Mouse (Mus musculus): ENCODE measurements around the gene Sms. TPM values are rescaled to one million over a fixed set of nuclear protein-coding genes. Genes with fewer than 3 reads are reported as not detected.

The Sms gene
- polyA plus RNA-seq, 1 experiment from 2014 or later, result 57.3 TPM

GRCm38 (mm10) chrX:157449000-157449399 is 43.1 kb downstream of the Sms start:
- Histone ChIP-seq H3K4me2 (no peak overlapping the region), H3K9me3 (replicated peaks) (no peaks in the 10 kb centered on the region), H3K4me3 (no peak overlapping the region), H3K27ac (no peak overlapping the region), H3K27me3 (no peaks in the 10 kb centered on the region), H3K4me1 (replicated peaks) (no peaks in the 10 kb centered on the region), H3K9ac (no peak overlapping the region), H3K36me3 (no peaks in the 10 kb centered on the region)
- ATAC-seq (replicated peaks; ENCODE audit: insufficient number of reproducible peaks, insufficient read depth, low FRiP score, low read depth), result no peak
- 67% methylated on average over 1 of the region's 1 CpGs for WGBS

GRCm38 (mm10) chrX:157447431-157447830 is 44.7 kb downstream of the Sms start:
- H3K9me3 ChIP-seq (replicated peaks), result no peaks in the 10 kb centered on the region
- H3K36me3 ChIP-seq, result no peaks in the 10 kb centered on the region
- no peak overlapping the region for H3K4me3 ChIP-seq
- no peak overlapping the region for H3K9ac ChIP-seq
- ATAC-seq (replicated peaks; ENCODE audit: insufficient number of reproducible peaks, insufficient read depth, low FRiP score, low read depth), result no peak
- no peaks in the 10 kb centered on the region for H3K27me3 ChIP-seq
- H3K4me2 ChIP-seq, result no peak overlapping the region
- H3K27ac ChIP-seq, result no peak overlapping the region
- 82% methylated on average over 6 of the region's 6 CpGs for WGBS
- H3K4me1 ChIP-seq (replicated peaks), result no peaks in the 10 kb centered on the region

- Histone ChIP-seq H3K4me2 (no peak overlapping the region), H3K4me3 (no peak overlapping the region), H3K36me3 (no peaks in the 10 kb centered on the region), H3K4me1 (replicated peaks) (no peaks in the 10 kb centered on the region), H3K27ac (no peak overlapping the region), H3K27me3 (no peaks in the 10 kb centered on the region), H3K9ac (no peak overlapping the region), H3K9me3 (replicated peaks) (no peaks in the 10 kb centered on the region)
- no peak for ATAC-seq (replicated peaks; ENCODE audit: insufficient number of reproducible peaks, insufficient read depth, low FRiP score, low read depth)
- WGBS, result 63% methylated on average over 1 of the region's 1 CpGs
Observed at GRCm38 (mm10) chrX:157434768-157435167, 57.3 kb downstream of the Sms start.

GRCm38 (mm10) chrX:157419451-157419850 is 72.6 kb downstream of the Sms start:
- Histone ChIP-seq H3K27ac (no peak overlapping the region), H3K4me2 (no peak overlapping the region), H3K36me3 (no peaks in the 10 kb centered on the region), H3K4me3 (no peak overlapping the region), H3K9me3 (replicated peaks) (no peaks in the 10 kb centered on the region; the same call in 1 of the 2 replicates), H3K4me1 (replicated peaks) (no peaks in the 10 kb centered on the region), H3K27me3 (no peaks in the 10 kb centered on the region), H3K9ac (no peak overlapping the region)
- ATAC-seq (replicated peaks; ENCODE audit: insufficient number of reproducible peaks, insufficient read depth, low FRiP score, low read depth), result no peak
- 15% methylated on average over 2 of the region's 2 CpGs for WGBS

- no peak for ATAC-seq (replicated peaks; ENCODE audit: insufficient number of reproducible peaks, insufficient read depth, low FRiP score, low read depth)
- no peak within 1 kb of the TSS for H3K27ac ChIP-seq
- 54% methylated on average over 5 of the region's 5 CpGs for WGBS
- no peaks in the 10 kb centered on the region for H3K36me3 ChIP-seq
- no peak within 1 kb of the TSS for H3K4me3 ChIP-seq
- no peaks in the 10 kb centered on the region for H3K9me3 ChIP-seq (replicated peaks)
- H3K27me3 ChIP-seq, result no peaks in the 10 kb centered on the region
- H3K9ac ChIP-seq, result no peak within 1 kb of the TSS
- no peak within 1 kb of the TSS for H3K4me2 ChIP-seq
- H3K4me1 ChIP-seq (replicated peaks), result no peaks in the 10 kb centered on the region
Observed at GRCm38 (mm10) chrX:157415212-157415611, 76.9 kb downstream of the Sms start, which contains the start of gene Phex. TSS of gene Phex (minus strand) at chrX:157415312.

- no peaks in the 10 kb centered on the region for H3K4me1 ChIP-seq (replicated peaks)
- H3K4me2 ChIP-seq, result no peak overlapping the region
- no peaks in the 10 kb centered on the region for H3K9me3 ChIP-seq (replicated peaks)
- H3K4me3 ChIP-seq, result no peak overlapping the region
- H3K36me3 ChIP-seq, result no peaks in the 10 kb centered on the region
- H3K27me3 ChIP-seq, result no peaks in the 10 kb centered on the region
- no peak overlapping the region for H3K9ac ChIP-seq
- 56% methylated on average over 6 of the region's 6 CpGs for WGBS
- ATAC-seq (replicated peaks; ENCODE audit: insufficient number of reproducible peaks, insufficient read depth, low FRiP score, low read depth), result no peak
- no peak overlapping the region for H3K27ac ChIP-seq
Observed at GRCm38 (mm10) chrX:157404919-157405318, 87.2 kb downstream of the Sms start.

Other genes with a start within 250 kb of the Sms start
- 0.23 and 0.84 TPM in 2 replicates for gene Phex, start 77.0 kb downstream of the Sms start, polyA plus RNA-seq (2015; fragmentation: Nextera tagmentation; extraction: Ambion mirVana)
- 2.6 and 2.9 TPM in 2 replicates for gene Yy2, start 76.7 kb upstream of the Sms start, polyA plus RNA-seq (2015; fragmentation: Nextera tagmentation; extraction: Ambion mirVana)
- gene Mbtps2, start 106.4 kb upstream of the Sms start, polyA plus RNA-seq (2015; fragmentation: Nextera tagmentation; extraction: Ambion mirVana), result 12.6 and 13.9 TPM in 2 replicates
- 612 and 957 TPM in 2 replicates for gene Smpx, start 206.6 kb upstream of the Sms start, polyA plus RNA-seq (2015; fragmentation: Nextera tagmentation; extraction: Ambion mirVana)

Data from heart, embryonic 15.5 days (tissue).